Mouse (Mus musculus): ENCODE measurements around the gene Ceacam16. TPM values are rescaled to one million over a fixed set of nuclear protein-coding genes. Genes with fewer than 3 reads are reported as not detected.

Gene Ceacam16
- polyA plus RNA-seq, 1 experiment = not detected

- H3ac ChIP-seq (ENCODE audit: control insufficient read depth, insufficient read length, low read depth) = no peak overlapping the region
- no peak overlapping the region for H3K4me3 ChIP-seq (ENCODE audit: insufficient read depth, poor library complexity, severe bottlenecking)
- no peaks in the 10 kb centered on the region for H3K36me3 ChIP-seq (ENCODE audit: control insufficient read depth, insufficient read depth)
- H3K79me2 ChIP-seq (ENCODE audit: control insufficient read depth, insufficient read depth) = no peaks in the 10 kb centered on the region
- H3K27me3 ChIP-seq (ENCODE audit: control insufficient read depth, insufficient read depth, insufficient read length) = no peaks in the 10 kb centered on the region
- TF ChIP-seq CTCF (IDR thresholded peaks at IDR 0.05; ENCODE audit: control insufficient read depth, insufficient read depth, insufficient read length) = no peak
- no peak for TF ChIP-seq CEBPB (IDR thresholded peaks at IDR 0.05; ENCODE audit: low read depth)
- TF ChIP-seq FOSL1 (IDR thresholded peaks at IDR 0.05; ENCODE audit: insufficient read depth, low read length, poor library complexity, severe bottlenecking) = no peak
- no peak for TF ChIP-seq MYOG (IDR thresholded peaks at IDR 0.05; ENCODE audit: control insufficient read depth, extremely low read depth, insufficient read length)
- TF ChIP-seq USF1 (IDR thresholded peaks at IDR 0.05; ENCODE audit: low read depth) = no peak
- TF ChIP-seq MAX (IDR thresholded peaks at IDR 0.05) = no peak
- TF ChIP-seq MYOD1 (IDR thresholded peaks at IDR 0.05; ENCODE audit: control insufficient read depth, insufficient read length, low read depth) = no peak
- no peaks in the 10 kb centered on the region for H3K79me3 ChIP-seq (ENCODE audit: low read depth)
Measured at GRCm38 (mm10) chr7:19823256-19824181, 37.6 kb downstream of the Ceacam16 start.

GRCm38 (mm10) chr7:19822604-19823058 lies 38.5 kb downstream of the Ceacam16 start, which contains the start of gene Bcl3:
Gene Bcl3 (minus strand): TSS chr7:19822770.
- H3K36me3 ChIP-seq (ENCODE audit: control insufficient read depth, insufficient read depth) = no peaks in the 10 kb centered on the region
- TF ChIP-seq MYOG (IDR thresholded peaks at IDR 0.05; ENCODE audit: control insufficient read depth, extremely low read depth, insufficient read length) (no peak), CTCF (IDR thresholded peaks at IDR 0.05; ENCODE audit: control insufficient read depth, insufficient read depth, insufficient read length) (no peak), USF1 (IDR thresholded peaks at IDR 0.05; ENCODE audit: low read depth) (no peak), MAX (IDR thresholded peaks at IDR 0.05) (no peak), MYOD1 (IDR thresholded peaks at IDR 0.05; ENCODE audit: control insufficient read depth, insufficient read length, low read depth) (no peak), CEBPB (IDR thresholded peaks at IDR 0.05; ENCODE audit: low read depth) (no peak), FOSL1 (IDR thresholded peaks at IDR 0.05; ENCODE audit: insufficient read depth, low read length, poor library complexity, severe bottlenecking) (no peak)

GRCm38 (mm10) chr7:19822193-19822592 lies 38.9 kb downstream of the Ceacam16 start:
- H3K27me3 ChIP-seq (ENCODE audit: control insufficient read depth, insufficient read depth, insufficient read length) = no peaks in the 10 kb centered on the region

More at GRCm38 (mm10) chr7:19822604-19823058, 38.5 kb downstream of the Ceacam16 start, which contains the start of gene Bcl3:
- Histone ChIP-seq H3K4me3 (ENCODE audit: insufficient read depth, poor library complexity, severe bottlenecking) (peak within 1 kb of the TSS; percentile 21), H3ac (ENCODE audit: control insufficient read depth, insufficient read length, low read depth) (peak within 1 kb of the TSS; percentile 77), H3K79me3 (ENCODE audit: low read depth) (no peaks in the 10 kb centered on the region), H3K79me2 (ENCODE audit: control insufficient read depth, insufficient read depth) (no peaks in the 10 kb centered on the region), H3K27me3 (ENCODE audit: control insufficient read depth, insufficient read depth, insufficient read length) (no peaks in the 10 kb centered on the region)

GRCm38 (mm10) chr7:19821633-19822032 lies 39.5 kb downstream of the Ceacam16 start:
- TF ChIP-seq USF1 (IDR thresholded peaks at IDR 0.05; ENCODE audit: low read depth) (no peak), MAX (IDR thresholded peaks at IDR 0.05) (no peak), CEBPB (IDR thresholded peaks at IDR 0.05; ENCODE audit: low read depth) (no peak), MYOG (IDR thresholded peaks at IDR 0.05; ENCODE audit: control insufficient read depth, extremely low read depth, insufficient read length) (no peak), MYOD1 (IDR thresholded peaks at IDR 0.05; ENCODE audit: control insufficient read depth, insufficient read length, low read depth) (no peak)

More at GRCm38 (mm10) chr7:19822193-19822592, 38.9 kb downstream of the Ceacam16 start:
- Histone ChIP-seq H3K36me3 (ENCODE audit: control insufficient read depth, insufficient read depth) (no peaks in the 10 kb centered on the region), H3K4me3 (ENCODE audit: insufficient read depth, poor library complexity, severe bottlenecking) (peak overlapping the region; percentile 21), H3K79me2 (ENCODE audit: control insufficient read depth, insufficient read depth) (no peaks in the 10 kb centered on the region), H3K79me3 (ENCODE audit: low read depth) (no peaks in the 10 kb centered on the region), H3ac (ENCODE audit: control insufficient read depth, insufficient read length, low read depth) (peak overlapping the region; percentile 77)
- TF ChIP-seq CTCF (IDR thresholded peaks at IDR 0.05; ENCODE audit: control insufficient read depth, insufficient read depth, insufficient read length) (no peak), MYOD1 (IDR thresholded peaks at IDR 0.05; ENCODE audit: control insufficient read depth, insufficient read length, low read depth) (no peak), USF1 (IDR thresholded peaks at IDR 0.05; ENCODE audit: low read depth) (no peak), FOSL1 (IDR thresholded peaks at IDR 0.05; ENCODE audit: insufficient read depth, low read length, poor library complexity, severe bottlenecking) (no peak), MAX (IDR thresholded peaks at IDR 0.05) (no peak), CEBPB (IDR thresholded peaks at IDR 0.05; ENCODE audit: low read depth) (no peak), MYOG (IDR thresholded peaks at IDR 0.05; ENCODE audit: control insufficient read depth, extremely low read depth, insufficient read length) (no peak)

GRCm38 (mm10) chr7:19820347-19821048 lies 40.6 kb downstream of the Ceacam16 start:
- Histone ChIP-seq H3K79me2 (ENCODE audit: control insufficient read depth, insufficient read depth) (no peaks in the 10 kb centered on the region), H3K79me3 (ENCODE audit: low read depth) (no peaks in the 10 kb centered on the region), H3K36me3 (ENCODE audit: control insufficient read depth, insufficient read depth) (no peaks in the 10 kb centered on the region), H3K4me3 (ENCODE audit: insufficient read depth, poor library complexity, severe bottlenecking) (no peak overlapping the region), H3ac (ENCODE audit: control insufficient read depth, insufficient read length, low read depth) (no peak overlapping the region), H3K27me3 (ENCODE audit: control insufficient read depth, insufficient read depth, insufficient read length) (no peaks in the 10 kb centered on the region)
- TF ChIP-seq MYOG (IDR thresholded peaks at IDR 0.05; ENCODE audit: control insufficient read depth, extremely low read depth, insufficient read length) (no peak), USF1 (IDR thresholded peaks at IDR 0.05; ENCODE audit: low read depth) (no peak), FOSL1 (IDR thresholded peaks at IDR 0.05; ENCODE audit: insufficient read depth, low read length, poor library complexity, severe bottlenecking) (no peak), MYOD1 (IDR thresholded peaks at IDR 0.05; ENCODE audit: control insufficient read depth, insufficient read length, low read depth) (no peak), CEBPB (IDR thresholded peaks at IDR 0.05; ENCODE audit: low read depth) (no peak), CTCF (IDR thresholded peaks at IDR 0.05; ENCODE audit: control insufficient read depth, insufficient read depth, insufficient read length) (no peak), MAX (IDR thresholded peaks at IDR 0.05) (no peak)

More at GRCm38 (mm10) chr7:19821633-19822032, 39.5 kb downstream of the Ceacam16 start:
- Histone ChIP-seq H3K79me3 (ENCODE audit: low read depth) (no peaks in the 10 kb centered on the region), H3K4me3 (ENCODE audit: insufficient read depth, poor library complexity, severe bottlenecking) (no peak overlapping the region), H3K27me3 (ENCODE audit: control insufficient read depth, insufficient read depth, insufficient read length) (no peaks in the 10 kb centered on the region), H3K79me2 (ENCODE audit: control insufficient read depth, insufficient read depth) (no peaks in the 10 kb centered on the region), H3ac (ENCODE audit: control insufficient read depth, insufficient read length, low read depth) (no peak overlapping the region), H3K36me3 (ENCODE audit: control insufficient read depth, insufficient read depth) (no peaks in the 10 kb centered on the region)
